Mouse (Mus musculus) brain, adult 10 weeks (tissue): Measurements from ENCODE around the gene Znrf3. TPM values are rescaled to one million over a fixed set of nuclear protein-coding genes. Genes with fewer than 3 reads are reported as not detected.

ENCODE experiments used
- polyA plus RNA-seq: library from polyadenylated mRNA; stranded (reverse); fragments of 350-450 nt; fragmentation: Illumina TruSeq; extraction: RNeasy Lipid Tissue Mini Kit (QIAGEN cat#74804); gene quantifications from one replicate; pipeline ENCODE4 v1.2.3, GENCODE M21; 2015; ENCODE audit warnings: low read depth, low replicate concordance

Gene Znrf3
- 6.5 TPM for polyA plus RNA-seq

GRCm38 (mm10) chr11:5444599-5445451 is at the start of gene Znrf3:
Gene Znrf3, minus strand, starts transcription at chr11:5444847.

GRCm38 (mm10) chr11:5261508-5262392 is 182.9 kb downstream of the Znrf3 start, which contains the start of gene Kremen1:
Gene Kremen1, minus strand, starts transcription at chr11:5261558.

Other genes starting within 250 kb of the Znrf3 start
- 10.8 TPM for gene Kremen1, start 183.3 kb downstream of the Znrf3 start, polyA plus RNA-seq
- 106 TPM for gene Xbp1, start 75.8 kb upstream of the Znrf3 start, polyA plus RNA-seq
- gene Ccdc117, start 97.3 kb upstream of the Znrf3 start, polyA plus RNA-seq, result 16.6 TPM
- gene Ankrd36, start 124.8 kb upstream of the Znrf3 start, polyA plus RNA-seq, result not detected